Mouse (Mus musculus): ENCODE measurements at regions not wholly inside any gene's neighbourhood (a gene's known extent, or its start where the extent isn't known, plus 50 kb on each side); places are given as distances from the start of the nearest gene placed in this dataset.

GRCm38 (mm10) chr11:19264798-19265671 is 246.2 kb upstream of the Meis1 start:
- no peaks in the 10 kb centered on the region for H3K36me3 ChIP-seq (ENCODE audit: control insufficient read depth, insufficient read depth, low read length, poor library complexity, severe bottlenecking)
- H3K4me3 ChIP-seq (ENCODE audit: low read depth, low read length), result no peak overlapping the region
- no peaks in the 10 kb centered on the region for H3K4me1 ChIP-seq (ENCODE audit: control insufficient read depth, insufficient read depth, low read length)
- TF ChIP-seq POLR2A (IDR thresholded peaks at IDR 0.05; ENCODE audit: insufficient read depth, low read length), result no peak
- TF ChIP-seq EP300 (IDR thresholded peaks at IDR 0.05; ENCODE audit: insufficient read depth, low read depth, low read length), result no peak
- TF ChIP-seq CTCF (IDR thresholded peaks at IDR 0.05; ENCODE audit: low read depth, low read length), result no peak
- H3K27me3 ChIP-seq (ENCODE audit: control insufficient read depth, insufficient read depth, low read length, poor library complexity, severe bottlenecking), result no peaks in the 10 kb centered on the region
- no peak overlapping the region for H3K27ac ChIP-seq (ENCODE audit: insufficient read depth, low read length)
- H3K9ac ChIP-seq (ENCODE audit: low read depth, poor library complexity, severe bottlenecking), result no peak overlapping the region
- no peaks in the 10 kb centered on the region for H3K9me3 ChIP-seq (replicated peaks; ENCODE audit: control insufficient read depth, insufficient read depth, low read length, poor library complexity, severe bottlenecking)

- H3K9me3 ChIP-seq (replicated peaks; ENCODE audit: control insufficient read depth, insufficient read depth, low read length, poor library complexity, severe bottlenecking), result no peaks in the 10 kb centered on the region
- no peak for TF ChIP-seq CTCF (IDR thresholded peaks at IDR 0.05; ENCODE audit: low read depth, low read length)
- no peak for TF ChIP-seq EP300 (IDR thresholded peaks at IDR 0.05; ENCODE audit: insufficient read depth, low read depth, low read length)
- TF ChIP-seq POLR2A (IDR thresholded peaks at IDR 0.05; ENCODE audit: insufficient read depth, low read length), result no peak
- H3K36me3 ChIP-seq (ENCODE audit: control insufficient read depth, insufficient read depth, low read length, poor library complexity, severe bottlenecking), result no peaks in the 10 kb centered on the region
Measured at GRCm38 (mm10) chr11:19265672-19265972, 246.8 kb upstream of the Meis1 start.

GRCm38 (mm10) chr11:19290971-19291370 is 272.2 kb upstream of the Meis1 start:
- TF ChIP-seq POLR2A (IDR thresholded peaks at IDR 0.05; ENCODE audit: insufficient read depth, low read length), result no peak
- TF ChIP-seq EP300 (IDR thresholded peaks at IDR 0.05; ENCODE audit: insufficient read depth, low read depth, low read length), result no peak
- no peak for TF ChIP-seq CTCF (IDR thresholded peaks at IDR 0.05; ENCODE audit: low read depth, low read length)
- H3K9me3 ChIP-seq (replicated peaks; ENCODE audit: control insufficient read depth, insufficient read depth, low read length, poor library complexity, severe bottlenecking), result no peaks in the 10 kb centered on the region
- no peaks in the 10 kb centered on the region for H3K4me1 ChIP-seq (ENCODE audit: control insufficient read depth, insufficient read depth, low read length)
- H3K27ac ChIP-seq (ENCODE audit: insufficient read depth, low read length), result no peak overlapping the region
- no peaks in the 10 kb centered on the region for H3K27me3 ChIP-seq (ENCODE audit: control insufficient read depth, insufficient read depth, low read length, poor library complexity, severe bottlenecking)
- no peak overlapping the region for H3K9ac ChIP-seq (ENCODE audit: low read depth, poor library complexity, severe bottlenecking)
- H3K4me3 ChIP-seq (ENCODE audit: low read depth, low read length), result no peak overlapping the region
- H3K36me3 ChIP-seq (ENCODE audit: control insufficient read depth, insufficient read depth, low read length, poor library complexity, severe bottlenecking), result no peaks in the 10 kb centered on the region

More at GRCm38 (mm10) chr11:19265672-19265972, 246.8 kb upstream of the Meis1 start:
- Histone ChIP-seq H3K4me3 (ENCODE audit: low read depth, low read length) (no peak overlapping the region), H3K27ac (ENCODE audit: insufficient read depth, low read length) (no peak overlapping the region), H3K27me3 (ENCODE audit: control insufficient read depth, insufficient read depth, low read length, poor library complexity, severe bottlenecking) (no peaks in the 10 kb centered on the region), H3K4me1 (ENCODE audit: control insufficient read depth, insufficient read depth, low read length) (no peaks in the 10 kb centered on the region), H3K9ac (ENCODE audit: low read depth, poor library complexity, severe bottlenecking) (no peak overlapping the region)

GRCm38 (mm10) chr11:19299411-19299810 is 280.6 kb upstream of the Meis1 start:
- no peak overlapping the region for H3K27ac ChIP-seq (ENCODE audit: insufficient read depth, low read length)
- H3K9me3 ChIP-seq (replicated peaks; ENCODE audit: control insufficient read depth, insufficient read depth, low read length, poor library complexity, severe bottlenecking), result no peaks in the 10 kb centered on the region
- no peak for TF ChIP-seq POLR2A (IDR thresholded peaks at IDR 0.05; ENCODE audit: insufficient read depth, low read length)
- no peak overlapping the region for H3K9ac ChIP-seq (ENCODE audit: low read depth, poor library complexity, severe bottlenecking)
- H3K4me3 ChIP-seq (ENCODE audit: low read depth, low read length), result no peak overlapping the region
- no peaks in the 10 kb centered on the region for H3K36me3 ChIP-seq (ENCODE audit: control insufficient read depth, insufficient read depth, low read length, poor library complexity, severe bottlenecking)
- no peaks in the 10 kb centered on the region for H3K4me1 ChIP-seq (ENCODE audit: control insufficient read depth, insufficient read depth, low read length)
- H3K27me3 ChIP-seq (ENCODE audit: control insufficient read depth, insufficient read depth, low read length, poor library complexity, severe bottlenecking), result no peaks in the 10 kb centered on the region

- Histone ChIP-seq H3K4me3 (ENCODE audit: low read depth, low read length) (no peak overlapping the region), H3K27me3 (ENCODE audit: control insufficient read depth, insufficient read depth, low read length, poor library complexity, severe bottlenecking) (no peaks in the 10 kb centered on the region), H3K9ac (ENCODE audit: low read depth, poor library complexity, severe bottlenecking) (no peak overlapping the region), H3K9me3 (replicated peaks; ENCODE audit: control insufficient read depth, insufficient read depth, low read length, poor library complexity, severe bottlenecking) (no peaks in the 10 kb centered on the region), H3K4me1 (ENCODE audit: control insufficient read depth, insufficient read depth, low read length) (no peaks in the 10 kb centered on the region), H3K36me3 (ENCODE audit: control insufficient read depth, insufficient read depth, low read length, poor library complexity, severe bottlenecking) (no peaks in the 10 kb centered on the region), H3K27ac (ENCODE audit: insufficient read depth, low read length) (no peak overlapping the region)
- TF ChIP-seq CTCF (IDR thresholded peaks at IDR 0.05; ENCODE audit: low read depth, low read length) (no peak), POLR2A (IDR thresholded peaks at IDR 0.05; ENCODE audit: insufficient read depth, low read length) (no peak)
Measured at GRCm38 (mm10) chr11:19306687-19307086, 287.9 kb upstream of the Meis1 start.

GRCm38 (mm10) chr11:19330685-19331239 is 312.0 kb upstream of the Meis1 start:
- Histone ChIP-seq H3K4me3 (ENCODE audit: low read depth, low read length) (no peak overlapping the region), H3K27me3 (ENCODE audit: control insufficient read depth, insufficient read depth, low read length, poor library complexity, severe bottlenecking) (no peaks in the 10 kb centered on the region; the same call in 1 of the 2 replicates), H3K9me3 (replicated peaks; ENCODE audit: control insufficient read depth, insufficient read depth, low read length, poor library complexity, severe bottlenecking) (peaks cover 30% of the 10 kb centered on the region), H3K27ac (ENCODE audit: insufficient read depth, low read length) (no peak overlapping the region), H3K9ac (ENCODE audit: low read depth, poor library complexity, severe bottlenecking) (no peak overlapping the region), H3K4me1 (ENCODE audit: control insufficient read depth, insufficient read depth, low read length) (no peaks in the 10 kb centered on the region), H3K36me3 (ENCODE audit: control insufficient read depth, insufficient read depth, low read length, poor library complexity, severe bottlenecking) (no peaks in the 10 kb centered on the region)
- TF ChIP-seq POLR2A (IDR thresholded peaks at IDR 0.05; ENCODE audit: insufficient read depth, low read length), result no peak
